Mouse (Mus musculus): ENCODE data around the gene Foxd2.

DNA sequence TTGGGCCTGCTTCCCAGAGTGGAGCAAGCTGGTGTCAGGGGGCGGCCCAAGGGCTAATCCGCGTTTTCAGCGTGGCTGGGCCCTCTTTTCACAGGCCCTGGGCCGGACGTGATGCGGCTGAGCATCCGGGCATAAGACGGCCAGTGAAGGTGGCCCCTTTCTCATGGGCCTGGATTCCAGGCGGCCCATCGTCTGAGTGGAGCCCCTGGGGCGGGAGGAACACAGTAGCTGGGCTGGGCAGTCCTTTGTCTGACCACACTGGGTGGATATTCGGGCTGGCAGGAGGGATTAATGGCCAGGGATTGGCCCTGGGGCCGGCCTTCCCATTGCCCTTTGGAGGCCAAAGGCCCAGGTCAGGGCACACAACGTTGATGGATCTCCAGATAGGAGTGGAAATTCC is 20.5 kb upstream of the Foxd2 start:
- TF ChIP-seq CTCF (conservative IDR thresholded peaks at IDR 0.05; ENCODE audit: low read length) (no peak), POU5F1 (IDR thresholded peaks at IDR 0.05; ENCODE audit: borderline replicate concordance, low read length) (no peak), NANOG (IDR thresholded peaks at IDR 0.05; ENCODE audit: borderline replicate concordance, low read length) (no peak)
